Mouse (Mus musculus): ENCODE results near the gene Ung. TPM values are rescaled to one million over a fixed set of nuclear protein-coding genes. Genes with fewer than 3 reads are reported as not detected.

Ung gene
- total and polyA plus RNA-seq, 2 experiments from 2014 or later = 15.0 to 26.5 TPM

DNA sequence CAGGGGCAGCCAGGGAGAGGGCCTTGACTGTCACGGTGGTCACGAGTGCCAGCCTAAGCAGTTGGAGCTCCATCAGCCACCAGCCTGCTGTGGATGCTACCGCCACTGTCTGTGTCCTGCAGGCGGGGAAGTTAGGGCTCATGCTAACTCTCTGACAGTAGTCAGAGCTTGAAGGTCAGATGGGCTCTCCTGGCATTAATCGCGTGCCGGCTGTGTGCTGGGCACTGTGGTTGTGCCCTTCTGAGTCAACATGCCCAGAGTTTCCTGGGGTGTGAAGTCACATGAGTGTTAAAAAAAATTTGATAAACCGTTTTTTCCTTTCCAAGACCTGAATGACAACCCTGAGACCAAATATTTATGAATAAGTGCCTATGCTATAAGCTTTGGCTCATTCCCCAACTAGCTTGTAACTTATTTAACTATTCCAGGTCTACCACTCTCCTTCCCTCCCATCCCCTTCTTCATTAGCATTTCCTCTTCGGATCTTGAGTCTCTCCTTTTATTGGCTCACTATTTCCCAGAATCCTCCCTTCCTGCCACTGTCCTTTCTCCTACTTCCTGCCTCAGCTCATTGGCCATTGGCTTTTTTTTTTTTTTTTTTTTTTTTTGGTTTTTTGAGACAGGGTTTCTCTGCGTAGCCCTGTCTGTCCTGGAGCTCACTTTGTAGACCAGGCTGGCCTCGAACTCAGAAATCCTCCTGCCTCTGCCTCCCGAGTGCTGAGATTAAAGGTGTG lies 22.3 kb downstream of the Ung start:
- H3K9me3 ChIP-seq (replicated peaks; ENCODE audit: control insufficient read depth, low read length) = no peaks in the 10 kb centered on the region
- peaks cover 31% of the 10 kb centered on the region; the same call in 1 of the 2 replicates for H3K4me1 ChIP-seq (ENCODE audit: control insufficient read depth, insufficient read depth)
- no peak overlapping the region for H3K9ac ChIP-seq (replicated peaks; ENCODE audit: low read depth, low read length)
- DNase-seq (ENCODE audit: low spot score) (no peak), ATAC-seq (ENCODE audit: insufficient read depth, low read depth) (no peak)
- 60% methylated on average over 12 of the region's 12 CpGs for WGBS
- H3K27me3 ChIP-seq (ENCODE audit: control insufficient read depth, insufficient read depth, low read length) = no peaks in the 10 kb centered on the region
- no peaks in the 10 kb centered on the region for H3K36me3 ChIP-seq (replicated peaks; ENCODE audit: control insufficient read depth, insufficient read depth, low read length)
- H3K27ac ChIP-seq (ENCODE audit: low read depth) = peak overlapping the region; percentile 62
- no peak overlapping the region for H3K4me3 ChIP-seq (ENCODE audit: low read depth, low read length)
- TF ChIP-seq CTCF (IDR thresholded peaks at IDR 0.05; ENCODE audit: low read depth) (no peak), EP300 (IDR thresholded peaks at IDR 0.05; ENCODE audit: low read depth) (no peak)
- H3K4me2 ChIP-seq (ENCODE audit: low read depth, low read length) = no peak overlapping the region

DNA sequence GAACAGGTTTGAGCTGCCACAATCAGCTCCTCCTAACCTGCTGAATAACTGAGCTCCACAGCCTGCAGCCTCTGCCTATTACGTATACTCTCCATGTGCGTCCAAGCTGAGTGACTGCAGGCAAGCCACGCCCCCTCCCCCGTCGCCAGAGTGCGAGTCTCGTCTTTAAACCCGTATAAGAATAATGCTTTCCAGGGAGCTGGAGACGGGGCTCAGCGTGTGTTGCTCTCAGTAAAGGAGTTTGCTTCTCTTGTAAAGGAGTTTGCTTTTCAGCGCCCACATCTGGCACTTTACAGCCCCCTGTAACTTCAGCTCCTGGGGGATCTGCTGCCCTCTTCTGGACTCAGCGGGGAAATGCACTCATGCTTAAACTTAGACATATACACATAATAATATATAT lies 23.3 kb downstream of the Ung start:
- Histone ChIP-seq H3K4me1 (ENCODE audit: control insufficient read depth, insufficient read depth) (peaks cover 31% of the 10 kb centered on the region; the same call in 1 of the 2 replicates), H3K4me2 (ENCODE audit: low read depth, low read length) (no peak overlapping the region), H3K27me3 (ENCODE audit: control insufficient read depth, insufficient read depth, low read length) (no peaks in the 10 kb centered on the region), H3K27ac (ENCODE audit: low read depth) (no peak overlapping the region), H3K9me3 (replicated peaks; ENCODE audit: control insufficient read depth, low read length) (no peaks in the 10 kb centered on the region), H3K4me3 (ENCODE audit: low read depth, low read length) (no peak overlapping the region), H3K9ac (replicated peaks; ENCODE audit: low read depth, low read length) (no peak overlapping the region), H3K36me3 (replicated peaks; ENCODE audit: control insufficient read depth, insufficient read depth, low read length) (no peaks in the 10 kb centered on the region)
- DNase-seq (ENCODE audit: low spot score) (peak; percentile 38), ATAC-seq (ENCODE audit: insufficient read depth, low read depth) (no peak)
- WGBS = 18% methylated on average over 12 of the region's 12 CpGs
- TF ChIP-seq CTCF (IDR thresholded peaks at IDR 0.05; ENCODE audit: low read depth) (peak; percentile 56), EP300 (IDR thresholded peaks at IDR 0.05; ENCODE audit: low read depth) (no peak)

DNA sequence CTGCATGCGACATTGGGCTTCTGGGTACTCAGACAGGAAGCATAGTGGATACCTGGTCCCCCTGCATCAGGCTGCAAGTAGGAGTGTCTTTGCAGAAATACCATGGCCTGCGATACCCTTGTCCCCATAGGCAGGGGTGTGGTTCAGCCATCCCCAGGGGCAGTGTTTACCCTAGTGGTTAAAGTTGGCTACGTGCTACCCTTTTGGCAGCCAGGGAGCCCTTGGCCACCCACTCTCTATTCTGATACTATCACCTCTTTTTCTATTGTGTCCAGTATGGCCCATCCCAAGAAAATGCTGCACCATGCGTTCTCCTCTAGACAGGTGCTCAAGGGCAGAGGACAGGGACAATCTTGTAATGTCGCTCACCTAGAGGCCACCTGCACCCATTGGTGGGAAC lies 24.6 kb downstream of the Ung start:
- no peak for TF ChIP-seq CTCF (IDR thresholded peaks at IDR 0.05; ENCODE audit: low read depth)
- TF ChIP-seq EP300 (IDR thresholded peaks at IDR 0.05; ENCODE audit: low read depth) = no peak
- H3K4me2 ChIP-seq (ENCODE audit: low read depth, low read length) = no peak overlapping the region
- H3K27ac ChIP-seq (ENCODE audit: low read depth) = 0 out of 2 replicates have a peak overlapping the region, but pooled peaks have one; percentile 15
- WGBS = 76% methylated on average over 5 of the region's 5 CpGs
- ATAC-seq (ENCODE audit: insufficient read depth, low read depth) (no peak), DNase-seq (ENCODE audit: low spot score) (no peak)
- H3K27me3 ChIP-seq (ENCODE audit: control insufficient read depth, insufficient read depth, low read length) = no peaks in the 10 kb centered on the region
- H3K4me1 ChIP-seq (ENCODE audit: control insufficient read depth, insufficient read depth) = peaks cover 31% of the 10 kb centered on the region; the same call in 1 of the 2 replicates
- H3K4me3 ChIP-seq (ENCODE audit: low read depth, low read length) = no peak overlapping the region
- no peaks in the 10 kb centered on the region for H3K36me3 ChIP-seq (replicated peaks; ENCODE audit: control insufficient read depth, insufficient read depth, low read length)
- no peaks in the 10 kb centered on the region for H3K9me3 ChIP-seq (replicated peaks; ENCODE audit: control insufficient read depth, low read length)
- no peak overlapping the region for H3K9ac ChIP-seq (replicated peaks; ENCODE audit: low read depth, low read length)

DNA sequence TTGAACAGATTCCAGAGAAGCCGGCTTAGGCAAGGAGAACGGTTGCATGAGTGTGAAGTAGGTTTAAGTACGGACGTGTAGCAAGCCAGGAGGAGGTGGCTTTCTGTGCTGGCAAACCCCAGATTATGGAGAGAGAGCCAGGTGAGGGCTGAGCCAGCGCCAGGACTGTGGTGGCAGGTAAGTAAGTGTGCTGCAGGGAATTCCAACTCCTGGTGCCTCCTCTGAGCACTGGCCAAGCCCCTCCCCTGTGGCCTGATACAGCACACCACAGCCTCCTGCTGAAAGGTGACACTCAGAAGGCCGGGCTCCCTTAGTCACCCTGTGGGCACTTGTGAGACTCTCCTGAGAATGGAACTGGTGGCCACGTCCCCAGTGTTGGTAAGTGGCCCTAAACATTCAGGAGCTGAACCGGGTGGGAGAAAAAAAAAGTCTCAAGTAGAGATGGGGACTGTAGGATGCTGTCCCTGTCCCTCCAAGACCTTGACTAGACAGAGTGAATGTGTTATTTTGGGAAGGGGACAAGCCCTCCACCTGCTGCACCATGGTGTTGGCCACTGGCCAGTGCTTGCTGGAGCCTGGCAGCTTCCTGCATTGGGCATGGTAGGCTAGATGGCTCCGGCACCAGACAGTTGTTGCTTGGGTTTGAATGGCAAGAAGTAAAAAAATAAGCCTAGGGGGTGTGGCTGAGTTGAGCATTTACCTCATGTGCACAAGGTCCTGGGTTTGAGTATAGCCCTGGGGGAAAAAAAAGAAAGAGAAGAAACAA lies 25.2 kb downstream of the Ung start:
- Histone ChIP-seq H3K36me3 (replicated peaks; ENCODE audit: control insufficient read depth, insufficient read depth, low read length) (no peaks in the 10 kb centered on the region), H3K4me1 (ENCODE audit: control insufficient read depth, insufficient read depth) (peaks cover 31% of the 10 kb centered on the region; the same call in 1 of the 2 replicates), H3K27ac (ENCODE audit: low read depth) (peak overlapping the region; percentile 15; the same call in 1 of the 2 replicates), H3K4me3 (ENCODE audit: low read depth, low read length) (no peak overlapping the region), H3K9me3 (replicated peaks; ENCODE audit: control insufficient read depth, low read length) (no peaks in the 10 kb centered on the region), H3K27me3 (ENCODE audit: control insufficient read depth, insufficient read depth, low read length) (no peaks in the 10 kb centered on the region), H3K9ac (replicated peaks; ENCODE audit: low read depth, low read length) (no peak overlapping the region), H3K4me2 (ENCODE audit: low read depth, low read length) (no peak overlapping the region)
- 22% methylated on average over 9 of the region's 9 CpGs for WGBS
- no peak for TF ChIP-seq EP300 (IDR thresholded peaks at IDR 0.05; ENCODE audit: low read depth)
- TF ChIP-seq CTCF (IDR thresholded peaks at IDR 0.05; ENCODE audit: low read depth) = no peak
- DNase-seq (ENCODE audit: low spot score) = peak; percentile 16
- 0 out of 2 replicates have a peak, but pooled peaks have one; percentile 31 for ATAC-seq (ENCODE audit: insufficient read depth, low read depth)

DNA sequence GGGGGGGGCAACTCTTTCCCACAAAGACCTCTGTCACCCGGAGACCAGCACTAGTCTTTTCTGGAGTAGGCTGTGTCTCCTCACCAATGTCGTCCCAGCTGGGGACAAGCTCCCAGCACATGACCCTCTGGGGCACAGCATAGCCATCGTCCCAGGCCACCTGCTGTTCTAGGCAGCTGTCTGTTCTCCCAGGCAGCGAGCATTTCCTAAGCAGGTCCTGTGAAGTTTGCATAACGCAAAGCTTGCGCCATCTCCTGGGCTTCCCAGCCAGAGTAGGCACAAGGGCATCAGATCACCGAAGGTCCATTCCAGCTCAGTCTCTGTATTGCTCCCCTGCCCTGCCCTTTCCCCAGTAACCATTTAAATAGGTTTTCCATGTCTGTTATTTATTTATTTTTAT lies 27.1 kb downstream of the Ung start:
- H3K27me3 ChIP-seq (ENCODE audit: control insufficient read depth, insufficient read depth, low read length) = no peaks in the 10 kb centered on the region
- peaks cover 19% of the 10 kb centered on the region; the same call in 1 of the 2 replicates for H3K4me1 ChIP-seq (ENCODE audit: control insufficient read depth, insufficient read depth)
- no peak for DNase-seq (ENCODE audit: low spot score)
- H3K36me3 ChIP-seq (replicated peaks; ENCODE audit: control insufficient read depth, insufficient read depth, low read length) = no peaks in the 10 kb centered on the region
- no peak for TF ChIP-seq CTCF (IDR thresholded peaks at IDR 0.05; ENCODE audit: low read depth)
- TF ChIP-seq EP300 (IDR thresholded peaks at IDR 0.05; ENCODE audit: low read depth) = no peak
- H3K4me2 ChIP-seq (ENCODE audit: low read depth, low read length) = no peak overlapping the region
- H3K4me3 ChIP-seq (ENCODE audit: low read depth, low read length) = no peak overlapping the region
- H3K9ac ChIP-seq (replicated peaks; ENCODE audit: low read depth, low read length) = no peak overlapping the region
- 62% methylated on average over 7 of the region's 7 CpGs for WGBS
- H3K27ac ChIP-seq (ENCODE audit: low read depth) = no peak overlapping the region
- H3K9me3 ChIP-seq (replicated peaks; ENCODE audit: control insufficient read depth, low read length) = no peaks in the 10 kb centered on the region
- no peak for ATAC-seq (ENCODE audit: insufficient read depth, low read depth)
